Mouse (Mus musculus) right cerebral cortex, postnatal 14 days (tissue): Measurements from ENCODE around the gene Ap3m1.
"Not testable (repeated sequence)": the region's sequence is repeated elsewhere in the genome, so short reads cannot be mapped to it uniquely, and the experiment has no call there.

Experiments
- DNase-seq: peaks from one replicate; pipeline ENCODE4 v3.0.0; 2022

The Ap3m1 gene

GRCm38 (mm10) chr14:21052112-21052780 lies at the start of gene Ap3m1, which contains the start of gene Adk:
Ap3m1 (minus strand) TSS chr14:21052508.
Adk (plus strand) TSS chr14:21052574.
- peak; percentile 90 for DNase-seq

GRCm38 (mm10) chr14:21101562-21101961 lies 49.3 kb upstream of the Ap3m1 start:
- no peak for DNase-seq

- no peak for DNase-seq
These were observed 48.6 kb upstream of the Ap3m1 start for GRCm38 (mm10) chr14:21100876-21101275.

GRCm38 (mm10) chr14:21099371-21099770 lies 47.1 kb upstream of the Ap3m1 start:
- DNase-seq, result no peak

GRCm38 (mm10) chr14:21096689-21097088 lies 44.4 kb upstream of the Ap3m1 start:
- no peak for DNase-seq

GRCm38 (mm10) chr14:21096279-21096678 lies 44.0 kb upstream of the Ap3m1 start:
- no peak for DNase-seq

GRCm38 (mm10) chr14:21094161-21094560 lies 41.9 kb upstream of the Ap3m1 start:
- not testable (repeated sequence) for DNase-seq

GRCm38 (mm10) chr14:21090930-21091486 lies 38.7 kb upstream of the Ap3m1 start:
- no peak for DNase-seq

GRCm38 (mm10) chr14:21090400-21090799 lies 38.1 kb upstream of the Ap3m1 start:
- no peak for DNase-seq

- DNase-seq, result no peak
These were observed 36.4 kb upstream of the Ap3m1 start for GRCm38 (mm10) chr14:21088731-21089130.

- no peak for DNase-seq
These were observed 35.2 kb upstream of the Ap3m1 start for GRCm38 (mm10) chr14:21087390-21088060.

- no peak for DNase-seq
These were observed 34.6 kb upstream of the Ap3m1 start for GRCm38 (mm10) chr14:21086827-21087351.

- no peak for DNase-seq
These were observed 33.8 kb upstream of the Ap3m1 start for GRCm38 (mm10) chr14:21086106-21086505.

GRCm38 (mm10) chr14:21085666-21086065 lies 33.4 kb upstream of the Ap3m1 start:
- peak; percentile 10 for DNase-seq

- no peak for DNase-seq
These were observed 30.5 kb upstream of the Ap3m1 start for GRCm38 (mm10) chr14:21082823-21083222.

GRCm38 (mm10) chr14:21078511-21078910 lies 26.2 kb upstream of the Ap3m1 start:
- no peak for DNase-seq

GRCm38 (mm10) chr14:21077939-21078338 lies 25.6 kb upstream of the Ap3m1 start:
- no peak for DNase-seq

- no peak for DNase-seq
These were observed 24.3 kb upstream of the Ap3m1 start for GRCm38 (mm10) chr14:21076501-21077194.

GRCm38 (mm10) chr14:21075751-21076500 lies 23.6 kb upstream of the Ap3m1 start:
- DNase-seq, result peak; percentile 80

- no peak for DNase-seq
These were observed 22.4 kb upstream of the Ap3m1 start for GRCm38 (mm10) chr14:21074398-21075320.

GRCm38 (mm10) chr14:21073981-21074380 lies 21.7 kb upstream of the Ap3m1 start:
- no peak for DNase-seq
